Mouse (Mus musculus) forebrain, embryonic 11.5 days (tissue): ENCODE results near the gene Itpr1. TPM values are rescaled to one million over a fixed set of nuclear protein-coding genes. Genes with fewer than 3 reads are reported as not detected.

Experiments
- ATAC-seq: fragments of 200-750 bp; cut with Nextera tagmentation; replicated peaks from 2 replicates; pipeline ENCODE4 v1.8.0; 2017; ENCODE audit warnings: moderate TSS enrichment; ENCODE audit not compliant: low FRiP score
- DNase-seq: peaks from one replicate; pipeline ENCODE4 v3.0.0-alpha.2; 2017; ENCODE audit warnings: low spot score
- H3K27ac ChIP-seq: fragments of 300-500 bp; sonication (generic); 2 replicates; pipeline ENCODE4 v1.5.1; 2014; ENCODE audit warnings: low read depth, low read length
- H3K27me3 ChIP-seq: fragments of 300-500 bp; sonication (generic); 2 replicates; pipeline ENCODE4 v1.6.1; 2014; ENCODE audit warnings: mild to moderate bottlenecking, low read length, mixed read lengths; ENCODE audit not compliant: control insufficient read depth, insufficient read depth
- H3K36me3 ChIP-seq: fragments of 300-500 bp; sonication (generic); 2 replicates; pipeline ENCODE4 v1.6.1; 2014; ENCODE audit warnings: mild to moderate bottlenecking, low read length, moderate library complexity, mixed read lengths; ENCODE audit not compliant: control insufficient read depth, insufficient read depth
- H3K4me1 ChIP-seq: fragments of 300-500 bp; sonication (generic); replicated peaks from 2 replicates; pipeline ENCODE4 v1.6.1; 2014; ENCODE audit warnings: low read length, mixed read lengths; ENCODE audit not compliant: control insufficient read depth, insufficient read depth
- H3K4me2 ChIP-seq: fragments of 300-500 bp; sonication (generic); 2 replicates; pipeline ENCODE4 v1.6.1; 2014; ENCODE audit warnings: low read depth, mild to moderate bottlenecking, low read length, moderate library complexity, mixed read lengths; ENCODE audit not compliant: severe bottlenecking
- H3K4me3 ChIP-seq: fragments of 300-500 bp; sonication (generic); 2 replicates; pipeline ENCODE4 v1.5.1; 2014; ENCODE audit warnings: low read depth, low read length
- H3K9ac ChIP-seq: fragments of 300-500 bp; sonication (generic); 2 replicates; pipeline ENCODE4 v1.6.1; 2014; ENCODE audit warnings: low read length
- H3K9me3 ChIP-seq: fragments of 300-500 bp; sonication (generic); 2 replicates; pipeline ENCODE4 v1.6.1; 2016; ENCODE audit warnings: low read length, mixed read lengths; ENCODE audit not compliant: control insufficient read depth
- WGBS: fragments of 180-500 bp; shearing (Covaris S2); extraction: QIAGEN DNeasy Blood & Tissue Kit; methylation state at CpG from one replicate; pipeline ENCODE4 v1.1.7; 2014; 5-methylcytosine and 5-hydroxymethylcytosine counted together
- polyA plus RNA-seq: library from polyadenylated mRNA; unstranded; fragments of >200 nt; fragmentation: Nextera tagmentation; extraction: Ambion mirVana; gene quantifications from 2 replicates; pipeline ENCODE4 v1.2.1, GENCODE M21; 2014

Gene Itpr1
- polyA plus RNA-seq, 1 experiment from 2014 or later = 8.1 TPM

DNA sequence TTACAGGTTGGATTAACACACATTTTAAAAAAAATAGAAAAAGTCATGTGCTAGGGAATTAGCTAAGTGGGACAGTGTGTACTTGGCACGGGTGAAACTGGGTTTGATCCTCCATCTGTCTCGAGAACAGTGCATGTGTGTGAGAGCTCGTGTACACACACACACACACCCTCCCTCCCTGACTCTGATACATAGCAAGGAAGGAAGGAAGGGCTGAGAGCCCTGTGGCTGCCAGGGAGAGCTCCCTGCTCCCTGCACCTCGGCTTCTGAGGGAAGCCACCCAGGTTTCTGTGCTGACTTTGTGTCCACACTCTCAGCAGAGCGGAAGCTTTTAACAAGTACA lies 244.1 kb downstream of the Itpr1 start:
- ATAC-seq = peak; percentile 47; the same call in 1 of the 2 replicates
- H3K27me3 ChIP-seq = no peaks in the 10 kb centered on the region
- 2% methylated on average over 5 of the region's 5 CpGs for WGBS
- peaks cover 7% of the 10 kb centered on the region; the same call in 1 of the 2 replicates for H3K4me1 ChIP-seq
- no peaks in the 10 kb centered on the region for H3K36me3 ChIP-seq
- H3K4me3 ChIP-seq = no peak overlapping the region
- no peaks in the 10 kb centered on the region for H3K9me3 ChIP-seq
- H3K4me2 ChIP-seq = peak overlapping the region; percentile 45; the same call in 1 of the 2 replicates
- peak; percentile 59 for DNase-seq
- peak overlapping the region; percentile 57 for H3K27ac ChIP-seq
- no peak overlapping the region; the same call in 1 of the 2 replicates for H3K9ac ChIP-seq

DNA sequence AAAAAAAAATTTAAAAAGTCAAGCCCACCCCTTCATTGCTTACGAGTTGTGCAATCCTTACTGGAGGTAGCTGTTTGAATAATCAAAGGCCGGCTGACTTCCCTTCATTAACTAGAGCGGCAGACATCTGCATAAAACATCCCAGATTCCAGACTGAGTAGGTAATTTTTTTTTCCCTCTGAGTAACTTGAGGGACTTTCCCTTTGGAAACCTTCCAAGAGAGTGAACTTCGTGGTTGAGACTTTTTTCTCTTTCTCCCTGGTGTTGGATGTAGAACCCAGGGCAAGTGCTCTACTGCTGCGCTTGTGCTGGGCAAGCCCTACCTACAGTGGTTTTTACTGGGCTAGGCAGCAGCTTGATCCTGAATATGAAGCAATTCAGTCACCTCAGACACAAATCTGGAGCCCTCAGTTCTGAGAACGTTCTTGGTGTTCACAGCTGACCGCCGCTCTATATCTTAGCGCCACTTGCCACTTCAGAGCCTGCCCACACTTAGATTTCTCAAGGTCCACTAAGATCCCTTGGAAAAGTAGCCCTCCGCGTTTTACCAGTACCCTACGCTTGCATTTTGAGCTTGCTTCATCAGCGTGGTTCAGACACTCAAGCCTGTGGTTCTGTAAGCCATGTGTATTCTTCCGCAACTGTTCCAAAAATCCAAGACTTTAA lies 244.8 kb downstream of the Itpr1 start:
- Histone ChIP-seq H3K4me3 (no peak overlapping the region), H3K9ac (no peak overlapping the region), H3K36me3 (no peaks in the 10 kb centered on the region), H3K27me3 (no peaks in the 10 kb centered on the region), H3K27ac (no peak overlapping the region), H3K9me3 (no peaks in the 10 kb centered on the region), H3K4me1 (peaks cover 7% of the 10 kb centered on the region; the same call in 1 of the 2 replicates), H3K4me2 (no peak overlapping the region)
- DNase-seq (no peak), ATAC-seq (0 out of 2 replicates have a peak, but pooled peaks have one; percentile 23)
- WGBS = 49% methylated on average over 14 of the region's 14 CpGs

DNA sequence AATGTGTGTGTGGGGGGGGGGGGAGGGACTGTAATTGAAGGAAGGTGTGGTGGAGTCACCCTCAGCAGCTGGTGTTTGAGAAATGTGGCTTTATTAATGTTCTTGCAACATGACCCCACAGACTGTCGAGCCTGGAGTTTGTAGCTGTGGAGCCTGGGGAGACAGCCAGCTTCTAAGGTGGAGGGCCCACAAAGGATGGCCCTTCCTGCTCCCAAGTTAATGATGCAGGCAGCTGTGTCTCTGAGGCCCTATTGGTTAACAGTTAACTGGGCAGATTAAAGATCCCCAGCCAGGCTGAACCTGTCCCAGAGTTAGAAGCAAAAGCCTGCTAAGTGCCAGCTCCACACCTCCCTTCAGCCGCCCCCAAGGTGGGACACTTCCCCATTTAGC lies 245.3 kb downstream of the Itpr1 start:
- H3K4me1 ChIP-seq = peaks cover 7% of the 10 kb centered on the region; the same call in 1 of the 2 replicates
- H3K9me3 ChIP-seq = no peaks in the 10 kb centered on the region
- no peak overlapping the region for H3K27ac ChIP-seq
- 32% methylated on average over 2 of the region's 2 CpGs for WGBS
- H3K36me3 ChIP-seq = no peaks in the 10 kb centered on the region
- no peak overlapping the region for H3K9ac ChIP-seq
- H3K4me2 ChIP-seq = no peak overlapping the region
- no peak overlapping the region for H3K4me3 ChIP-seq
- no peaks in the 10 kb centered on the region for H3K27me3 ChIP-seq
- DNase-seq = no peak
- ATAC-seq = no peak

DNA sequence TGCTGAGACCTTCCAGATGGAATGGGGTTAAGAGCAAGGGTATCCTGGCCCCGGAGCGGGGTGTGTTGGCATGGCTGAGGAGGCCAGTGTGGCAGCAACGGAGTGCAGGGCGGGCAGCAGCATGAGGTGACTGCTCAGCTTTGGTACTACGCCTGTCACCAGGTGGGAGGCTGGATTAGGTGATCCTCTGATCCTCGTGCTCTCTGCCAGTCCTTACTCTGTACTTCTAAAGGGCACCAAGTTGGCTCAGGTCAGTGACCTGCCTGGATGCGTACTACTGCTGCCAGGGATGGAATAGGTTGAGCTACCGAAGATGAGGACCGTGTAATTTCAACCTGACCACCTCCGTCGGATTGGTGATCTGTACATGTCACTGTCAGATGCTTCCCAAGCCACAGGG lies 245.9 kb downstream of the Itpr1 start:
- 86% methylated on average over 11 of the region's 11 CpGs for WGBS
- H3K4me2 ChIP-seq = no peak overlapping the region
- no peak for ATAC-seq

DNA sequence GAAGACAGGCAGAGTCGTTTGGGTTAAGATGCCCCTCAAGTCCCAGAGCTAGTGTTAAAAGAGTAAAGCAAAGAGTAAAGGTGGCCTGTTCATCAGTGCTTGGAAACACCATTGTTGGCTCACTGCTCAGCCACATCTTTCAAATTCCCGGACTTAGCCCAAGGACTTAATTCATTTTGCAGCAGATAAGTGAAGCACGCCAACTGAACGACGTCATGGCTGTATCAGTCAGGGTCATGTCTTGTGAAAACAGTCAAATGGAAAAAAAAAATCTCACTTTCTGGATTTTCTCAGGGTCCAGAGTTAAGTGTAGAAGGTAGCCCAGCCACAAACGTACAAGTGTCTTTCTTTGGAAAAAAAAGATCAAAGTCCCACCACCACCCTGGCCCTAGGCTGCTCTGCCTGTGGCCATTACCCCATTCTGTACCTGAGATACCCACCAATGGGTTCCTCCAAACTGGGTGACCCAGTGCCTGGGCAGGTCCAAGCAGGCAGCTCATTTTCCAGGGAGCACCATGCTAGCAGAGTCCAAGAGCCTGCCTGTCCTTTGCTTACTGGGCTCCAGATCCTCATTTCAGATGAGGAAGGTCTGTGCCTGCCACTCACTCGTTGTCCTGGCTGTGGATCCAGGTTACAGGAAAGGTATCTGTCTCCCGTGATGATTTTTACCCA lies 251.5 kb downstream of the Itpr1 start:
- Histone ChIP-seq H3K27me3 (no peaks in the 10 kb centered on the region), H3K9me3 (no peaks in the 10 kb centered on the region), H3K4me2 (no peak overlapping the region), H3K4me3 (no peak overlapping the region), H3K9ac (no peak overlapping the region), H3K36me3 (no peaks in the 10 kb centered on the region), H3K4me1 (no peaks in the 10 kb centered on the region), H3K27ac (no peak overlapping the region)
- DNase-seq = no peak
- ATAC-seq = no peak
- WGBS = 91% methylated on average over 8 of the region's 8 CpGs

More for the DNA sequence above, 245.9 kb downstream of the Itpr1 start:
- no peak overlapping the region for H3K4me3 ChIP-seq
- H3K27me3 ChIP-seq = no peaks in the 10 kb centered on the region
- H3K9me3 ChIP-seq = no peaks in the 10 kb centered on the region
- peaks cover 7% of the 10 kb centered on the region; the same call in 1 of the 2 replicates for H3K4me1 ChIP-seq
- no peak overlapping the region for H3K27ac ChIP-seq
- H3K9ac ChIP-seq = no peak overlapping the region
- H3K36me3 ChIP-seq = no peaks in the 10 kb centered on the region
- no peak for DNase-seq

DNA sequence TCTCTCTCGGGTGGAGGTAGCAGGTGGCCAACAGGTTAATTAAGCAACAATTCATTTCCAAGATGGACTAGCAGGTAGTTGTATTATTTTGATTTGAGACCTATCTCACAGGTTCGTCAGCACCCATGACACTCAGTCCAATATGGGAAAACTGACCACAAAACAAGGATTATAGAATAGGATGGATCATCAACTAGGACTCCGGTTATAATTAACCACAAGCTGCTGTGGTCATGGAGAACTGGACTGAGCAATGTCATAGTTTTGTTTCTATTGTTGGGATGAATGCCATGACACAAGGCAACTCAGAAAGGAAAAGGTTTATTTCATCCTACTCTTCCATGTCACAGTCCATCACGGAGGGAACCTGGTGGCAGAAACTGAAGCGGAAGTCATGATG lies 252.3 kb downstream of the Itpr1 start:
- no peaks in the 10 kb centered on the region for H3K9me3 ChIP-seq
- no peak for ATAC-seq
- no peak overlapping the region for H3K9ac ChIP-seq
- H3K27ac ChIP-seq = no peak overlapping the region
- no peaks in the 10 kb centered on the region for H3K4me1 ChIP-seq
- no peak overlapping the region for H3K4me2 ChIP-seq
- 92% methylated on average over 5 of the region's 5 CpGs for WGBS
- no peak for DNase-seq
- H3K36me3 ChIP-seq = no peaks in the 10 kb centered on the region
- no peak overlapping the region for H3K4me3 ChIP-seq
- no peaks in the 10 kb centered on the region for H3K27me3 ChIP-seq

DNA sequence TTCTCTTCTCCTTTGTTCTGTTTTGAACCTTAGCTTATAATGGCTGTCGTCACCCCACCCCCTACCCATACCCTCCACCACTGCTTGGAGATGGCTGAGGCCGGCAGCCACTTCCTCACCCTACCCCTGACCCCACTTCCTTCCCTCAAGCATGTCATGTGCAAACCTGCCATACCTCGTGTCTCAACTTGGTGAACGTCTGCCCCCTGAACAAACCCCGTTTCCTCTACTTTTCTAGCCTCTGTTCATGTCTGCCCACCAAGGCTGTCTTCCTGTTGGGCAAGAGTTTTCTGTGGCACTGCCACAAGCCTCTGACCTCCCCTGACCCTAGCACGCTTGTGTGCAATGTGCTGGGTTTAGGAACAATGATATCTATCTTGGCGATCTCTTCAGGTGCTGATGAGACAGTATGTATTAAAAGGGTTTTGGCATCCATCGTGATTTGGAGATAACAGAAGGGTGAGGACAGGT lies 253.2 kb downstream of the Itpr1 start:
- no peak overlapping the region for H3K4me3 ChIP-seq
- no peaks in the 10 kb centered on the region for H3K4me1 ChIP-seq
- DNase-seq = no peak
- H3K4me2 ChIP-seq = no peak overlapping the region
- no peaks in the 10 kb centered on the region for H3K27me3 ChIP-seq
- H3K36me3 ChIP-seq = no peaks in the 10 kb centered on the region
- H3K9ac ChIP-seq = no peak overlapping the region
- H3K9me3 ChIP-seq = no peaks in the 10 kb centered on the region
- ATAC-seq = no peak
- WGBS = 83% methylated on average over 8 of the region's 8 CpGs
- no peak overlapping the region for H3K27ac ChIP-seq

DNA sequence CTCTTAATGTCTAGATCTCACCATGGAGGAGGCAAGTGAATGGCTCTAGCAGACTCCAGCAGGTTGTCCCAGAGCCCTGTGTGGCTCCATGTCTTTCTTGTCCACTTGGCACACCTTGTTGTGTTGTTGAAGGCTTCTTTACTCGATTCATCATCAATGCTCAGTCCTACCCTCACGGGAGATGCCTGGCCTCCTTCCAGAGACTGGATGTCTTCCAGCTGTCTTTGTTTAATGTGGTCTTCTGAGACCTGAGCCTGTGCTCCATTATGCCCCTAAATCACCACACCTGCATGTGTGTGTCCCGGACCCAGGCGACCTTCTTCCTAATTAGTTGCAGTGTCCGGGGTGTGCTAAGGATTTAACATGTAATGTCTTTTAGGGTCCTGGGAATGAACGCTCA lies 254.7 kb downstream of the Itpr1 start:
- no peak for DNase-seq
- H3K27ac ChIP-seq = no peak overlapping the region
- no peaks in the 10 kb centered on the region for H3K36me3 ChIP-seq
- no peak overlapping the region for H3K9ac ChIP-seq
- H3K4me3 ChIP-seq = no peak overlapping the region
- ATAC-seq = no peak
- no peaks in the 10 kb centered on the region for H3K9me3 ChIP-seq
- H3K27me3 ChIP-seq = no peaks in the 10 kb centered on the region
- WGBS = 74% methylated on average over 6 of the region's 6 CpGs
- no peaks in the 10 kb centered on the region for H3K4me1 ChIP-seq
- H3K4me2 ChIP-seq = no peak overlapping the region
